Mouse (Mus musculus) cortical plate, adult 2 months (tissue): Measurements from ENCODE around the gene Polr2b. TPM values are rescaled to one million over a fixed set of nuclear protein-coding genes. Genes with fewer than 3 reads are reported as not detected.
A peak's percentile ranks its signal among the peaks of the same experiment; 100 is the strongest.

ENCODE experiments used
- H3K27ac ChIP-seq: fragments of 200-500 bp; 2 replicates; pipeline ENCODE4 v1.5.1; 2012; ENCODE audit warnings: low read length, control low read depth, inconsistent platforms; ENCODE audit not compliant: insufficient read depth
- H3K4me1 ChIP-seq: fragments of 200-500 bp; 2 replicates; pipeline ENCODE4 v1.6.1; 2011; ENCODE audit warnings: low read length; ENCODE audit not compliant: control insufficient read depth, insufficient read depth
- H3K4me3 ChIP-seq: fragments of 200-500 bp; 2 replicates; pipeline ENCODE4 v1.5.1; 2011; ENCODE audit warnings: mild to moderate bottlenecking, low read length, control low read depth; ENCODE audit not compliant: insufficient read depth
- CTCF ChIP-seq: fragments of 200-500 bp; IDR thresholded peaks from 2 replicates; pipeline ENCODE4 v1.5.1; 2011; ENCODE audit warnings: mild to moderate bottlenecking, control low read depth, low read length; ENCODE audit not compliant: insufficient read depth; ENCODE audit errors: extremely low read depth
- POLR2A ChIP-seq: fragments of 200-500 bp; IDR thresholded peaks from 2 replicates; pipeline ENCODE4 v1.6.1; 2011; ENCODE audit warnings: mild to moderate bottlenecking, low read length, control low read depth; ENCODE audit not compliant: insufficient read depth; ENCODE audit errors: extremely low read depth
- polyA plus RNA-seq: library from polyadenylated mRNA; depleted of rRNA; stranded (reverse); fragments of >200 nt; gene quantifications from 2 replicates; pipeline ENCODE4 v1.2.3, GENCODE M21; 2012

Gene Polr2b
- polyA plus RNA-seq, 1 experiment, result 35.4 TPM

- H3K4me1 ChIP-seq, result peaks cover 3% of the 10 kb centered on the region; the same call in 1 of the 2 replicates
- no peak overlapping the region for H3K4me3 ChIP-seq
- TF ChIP-seq CTCF, result no peak
- no peak for TF ChIP-seq POLR2A
- H3K27ac ChIP-seq, result no peak overlapping the region
Measured at GRCm38 (mm10) chr5:77361006-77361405, 51.1 kb downstream of the Polr2b start.

DNA sequence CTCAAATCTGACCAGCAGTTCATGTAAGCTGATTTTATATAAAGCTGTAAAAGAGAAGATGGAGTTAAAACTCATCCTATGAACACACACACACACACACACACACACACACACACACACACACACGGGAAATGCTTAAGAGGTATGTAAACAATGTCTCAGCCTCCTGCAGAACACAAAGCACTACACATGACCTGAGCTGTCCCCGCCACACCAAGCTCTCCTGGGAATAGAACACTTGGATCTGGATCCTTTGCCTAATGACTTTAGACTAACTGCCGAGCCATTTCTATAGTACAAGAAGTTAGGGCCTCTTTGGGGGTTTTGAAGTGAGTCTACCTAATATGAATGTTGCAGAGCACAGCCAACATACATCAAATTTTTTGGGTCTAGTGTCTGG, 52.2 kb downstream of the Polr2b start:
- no peak for TF ChIP-seq POLR2A
- no peak for TF ChIP-seq CTCF
- Histone ChIP-seq H3K4me3 (no peak overlapping the region), H3K27ac (no peak overlapping the region), H3K4me1 (peaks cover 3% of the 10 kb centered on the region; the same call in 1 of the 2 replicates)

- H3K4me3 ChIP-seq, result no peak overlapping the region
- H3K27ac ChIP-seq, result no peak overlapping the region
- TF ChIP-seq CTCF (no peak), POLR2A (no peak)
- H3K4me1 ChIP-seq, result peaks cover 3% of the 10 kb centered on the region; the same call in 1 of the 2 replicates
Measured at GRCm38 (mm10) chr5:77363650-77364049, 53.7 kb downstream of the Polr2b start.

DNA sequence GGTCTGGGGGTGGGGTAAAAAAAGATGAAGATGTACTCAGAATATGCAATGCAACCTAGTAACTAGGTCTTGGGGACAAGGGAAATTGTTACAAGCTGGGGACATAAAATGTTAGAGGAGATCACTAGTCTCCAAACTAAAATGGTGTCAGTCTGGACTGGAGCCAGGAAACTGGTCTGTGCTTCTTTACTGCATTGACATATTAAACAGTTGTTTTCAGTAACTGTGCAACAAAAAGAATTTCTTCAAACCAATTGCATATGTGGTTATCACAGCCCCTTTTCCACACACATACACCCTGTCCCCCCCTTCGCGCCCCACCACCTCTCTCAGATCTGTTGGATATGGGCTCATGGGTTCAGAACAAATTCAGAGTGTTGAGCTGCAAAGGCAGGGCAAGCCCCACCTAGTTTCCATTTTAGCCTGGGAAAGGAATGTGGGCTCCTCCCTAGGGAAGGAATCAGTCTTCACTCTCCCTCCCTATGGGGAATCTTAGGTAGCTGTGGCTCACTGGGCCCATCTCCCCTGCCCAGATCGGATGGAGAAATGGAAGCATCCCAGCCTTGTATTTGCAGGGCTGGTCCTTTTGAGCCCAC, 54.6 kb downstream of the Polr2b start:
- peaks cover 3% of the 10 kb centered on the region; the same call in 1 of the 2 replicates for H3K4me1 ChIP-seq
- TF ChIP-seq CTCF, result no peak
- no peak for TF ChIP-seq POLR2A
- H3K4me3 ChIP-seq, result no peak overlapping the region
- H3K27ac ChIP-seq, result 0 out of 2 replicates have a peak overlapping the region, but pooled peaks have one; percentile 45

DNA sequence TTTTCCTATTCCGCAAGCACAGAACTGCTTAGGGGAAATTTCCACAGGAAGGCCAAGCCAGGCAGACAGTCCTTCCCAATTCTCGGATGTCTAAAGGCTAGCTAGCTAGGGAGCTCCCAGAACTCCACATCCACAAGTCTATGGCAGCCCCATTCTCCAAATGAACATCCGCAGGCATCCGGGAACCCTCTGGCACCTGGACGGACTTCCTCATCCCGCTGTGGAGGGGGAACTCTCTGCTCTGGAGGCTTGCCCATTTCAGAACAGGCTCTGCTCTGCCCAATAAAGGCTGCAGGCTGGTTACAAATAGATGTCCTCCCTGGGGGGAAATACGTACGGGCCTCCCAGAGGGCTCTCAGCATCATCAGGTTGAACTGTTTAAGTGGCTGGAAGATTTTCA, 56.4 kb downstream of the Polr2b start:
- no peak overlapping the region for H3K27ac ChIP-seq
- H3K4me1 ChIP-seq, result peaks cover 3% of the 10 kb centered on the region; the same call in 1 of the 2 replicates
- H3K4me3 ChIP-seq, result no peak overlapping the region
- TF ChIP-seq CTCF, result no peak
- TF ChIP-seq POLR2A, result no peak

- Histone ChIP-seq H3K4me1 (peaks cover 3% of the 10 kb centered on the region; the same call in 1 of the 2 replicates), H3K4me3 (no peak overlapping the region), H3K27ac (0 out of 2 replicates have a peak overlapping the region, but pooled peaks have one; percentile 7)
- TF ChIP-seq POLR2A, result no peak
- no peak for TF ChIP-seq CTCF
Measured at GRCm38 (mm10) chr5:77367145-77367544, 57.2 kb downstream of the Polr2b start.

- H3K27ac ChIP-seq, result no peak overlapping the region
- no peak overlapping the region for H3K4me3 ChIP-seq
- TF ChIP-seq CTCF, result no peak
- no peak for TF ChIP-seq POLR2A
- H3K4me1 ChIP-seq, result peaks cover 3% of the 10 kb centered on the region; the same call in 1 of the 2 replicates
Measured at GRCm38 (mm10) chr5:77367682-77368081, 57.7 kb downstream of the Polr2b start.

- Histone ChIP-seq H3K27ac (no peak overlapping the region), H3K4me3 (no peak overlapping the region), H3K4me1 (peaks cover 3% of the 10 kb centered on the region; the same call in 1 of the 2 replicates)
- TF ChIP-seq POLR2A (no peak), CTCF (no peak)
Measured at GRCm38 (mm10) chr5:77368194-77368593, 58.2 kb downstream of the Polr2b start.

- Histone ChIP-seq H3K27ac (no peak overlapping the region), H3K4me1 (no peaks in the 10 kb centered on the region; the same call in 1 of the 2 replicates), H3K4me3 (no peak overlapping the region)
- no peak for TF ChIP-seq CTCF
- no peak for TF ChIP-seq POLR2A
Measured at GRCm38 (mm10) chr5:77369394-77369793, 59.4 kb downstream of the Polr2b start.

- Histone ChIP-seq H3K27ac (no peak overlapping the region), H3K4me1 (peaks cover 2% of the 10 kb centered on the region; the same call in 1 of the 2 replicates), H3K4me3 (no peak overlapping the region)
- no peak for TF ChIP-seq POLR2A
- TF ChIP-seq CTCF, result no peak
Measured at GRCm38 (mm10) chr5:77370378-77370892, 60.5 kb downstream of the Polr2b start.
